Mouse (Mus musculus) embryonic stem cell, embryonic (primary cell): ENCODE data around the gene Gm21973.

Source experiments
- CTCF ChIA-PET, 4 experiments: fragments of 300-600 bp in 2 of 4; fragments of 350-600 bp in 2 of 4; sonication (Branson Sonifier 250); formaldehyde crosslinking; loops; one replicate each; lab custom pipeline; 2022; ENCODE audit warnings: inconsistent platforms in 2 of 4; lab: Charles Lee
- POLR2A ChIA-PET, 4 experiments: fragments of 300-600 bp in 2 of 4; fragments of 350-600 bp in 2 of 4; sonication (Branson Sonifier 250); formaldehyde crosslinking; loops; one replicate each; lab custom pipeline; 2022; ENCODE audit warnings: antibody characterized with exemption in 4 of 4, inconsistent platforms in 1 of 4; lab: Charles Lee

Gm21973 gene

DNA sequence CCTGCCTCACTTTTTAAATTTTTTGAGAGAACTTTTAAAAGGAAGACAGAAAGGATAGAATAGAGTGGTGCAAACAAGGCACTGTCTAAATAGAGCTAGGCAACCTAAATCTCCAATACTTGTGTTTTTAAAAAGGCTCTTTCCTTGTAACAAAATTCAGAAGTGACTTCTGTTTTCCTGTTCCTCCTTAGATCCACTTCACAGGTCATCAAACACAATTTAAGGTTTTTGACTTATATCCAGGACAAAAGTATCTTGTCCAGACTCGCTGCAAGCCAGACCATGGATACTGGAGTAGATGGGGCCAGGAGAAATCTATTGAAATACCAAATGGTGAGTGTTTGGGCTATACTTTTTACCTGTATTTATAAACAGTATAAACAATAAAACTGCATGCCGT is at the start of gene Gm21973:
Gene Gm21973, plus strand, starts transcription at position 301 of the 400 bp plus-strand sequence.
- POLR2A ChIA-PET = no interaction called here
- CTCF ChIA-PET = no interaction called here

DNA sequence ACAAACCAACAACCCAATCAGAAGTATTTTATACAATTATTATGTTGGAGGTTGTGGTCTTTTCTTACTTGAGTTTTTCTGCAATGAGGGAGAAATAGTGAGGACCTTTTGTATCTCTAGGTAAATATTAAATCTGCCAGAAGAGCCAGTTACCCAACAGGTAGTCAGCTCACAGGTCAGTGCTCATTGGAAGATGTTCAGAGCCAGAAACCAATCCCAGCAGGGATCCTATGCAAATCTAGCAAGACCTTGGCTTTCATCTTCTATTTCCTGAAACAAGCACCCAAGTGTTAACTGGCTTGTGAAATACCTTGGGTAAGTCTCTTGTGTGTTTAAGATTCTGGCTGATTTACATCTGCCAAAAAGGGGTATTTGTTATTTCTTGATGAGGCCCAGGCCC is 48.8 kb upstream of the Gm21973 start:
- ChIA-PET POLR2A (interaction anchor here in 1 of 4 experiments (1.0 kb wide), 1 partner anchor 8 kb away, joined by 3 read pairs; no protein-coding TSS in a partner anchor), CTCF (no interaction called here)

DNA sequence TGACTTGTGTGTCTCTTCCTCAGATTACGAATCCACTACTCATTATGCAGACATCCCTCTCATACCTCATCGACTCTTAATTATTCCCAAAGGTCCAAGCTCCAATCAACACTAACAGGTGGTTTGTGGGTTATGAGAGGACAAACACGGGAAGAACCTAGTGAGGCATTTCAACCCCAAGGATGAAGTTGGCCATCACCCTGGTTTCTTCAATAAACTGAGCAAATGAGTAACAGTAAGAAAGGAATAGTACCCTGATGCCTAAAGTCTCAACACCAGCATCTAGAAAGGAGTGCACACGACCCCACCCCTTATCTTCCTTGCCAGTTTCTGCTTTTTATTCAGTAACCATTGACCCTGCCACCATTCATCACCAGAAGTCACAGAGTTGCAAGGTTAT is 47.7 kb upstream of the Gm21973 start:
- CTCF ChIA-PET = no interaction called here
- POLR2A ChIA-PET = interaction anchor here in 2 of 4 experiments (0.6 to 1.0 kb wide), 2 partner anchors 9 to 11 kb away, joined by 3 read pairs; no protein-coding TSS in a partner anchor

DNA sequence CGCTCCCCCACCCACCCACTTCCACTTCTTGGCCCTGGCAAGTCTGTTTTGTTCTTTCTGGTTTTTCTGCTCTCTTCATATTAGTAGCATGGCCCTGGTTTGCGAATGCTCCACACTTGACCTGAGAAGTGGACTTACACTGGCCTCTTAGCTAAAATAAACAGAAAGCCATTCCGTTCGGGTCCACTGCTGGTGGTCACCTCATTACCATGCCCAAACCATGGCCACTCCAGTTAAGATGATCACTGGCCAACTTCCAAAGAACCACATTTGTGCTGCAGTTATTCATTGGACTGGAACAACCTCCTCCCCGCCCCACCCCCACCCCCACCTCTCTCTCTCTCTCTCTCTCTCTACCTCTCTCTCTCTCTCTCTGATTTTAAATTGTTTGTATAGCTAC is 43.6 kb upstream of the Gm21973 start:
- CTCF ChIA-PET = no interaction called here
- POLR2A ChIA-PET = no interaction called here

DNA sequence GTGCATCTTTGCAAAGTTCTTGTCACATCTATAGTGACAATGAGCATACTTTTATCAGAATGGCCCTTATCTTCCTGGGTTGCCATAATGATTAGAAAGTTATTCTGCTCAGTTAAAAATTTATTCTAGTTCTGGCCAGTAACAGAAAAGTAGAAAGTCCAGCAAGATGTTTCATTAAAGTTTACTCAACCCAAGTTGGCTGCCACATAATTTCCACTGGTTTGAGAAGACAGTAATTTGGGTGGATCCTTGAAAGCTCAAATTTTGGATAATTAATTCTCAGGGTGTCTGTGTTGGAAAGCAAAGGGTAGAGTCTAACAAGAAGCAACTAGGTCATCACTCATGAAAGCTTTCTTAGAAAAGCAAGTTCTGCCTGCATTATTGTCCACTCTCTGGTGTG is 41.5 kb upstream of the Gm21973 start:
- CTCF ChIA-PET = no interaction called here
- POLR2A ChIA-PET = no interaction called here

DNA sequence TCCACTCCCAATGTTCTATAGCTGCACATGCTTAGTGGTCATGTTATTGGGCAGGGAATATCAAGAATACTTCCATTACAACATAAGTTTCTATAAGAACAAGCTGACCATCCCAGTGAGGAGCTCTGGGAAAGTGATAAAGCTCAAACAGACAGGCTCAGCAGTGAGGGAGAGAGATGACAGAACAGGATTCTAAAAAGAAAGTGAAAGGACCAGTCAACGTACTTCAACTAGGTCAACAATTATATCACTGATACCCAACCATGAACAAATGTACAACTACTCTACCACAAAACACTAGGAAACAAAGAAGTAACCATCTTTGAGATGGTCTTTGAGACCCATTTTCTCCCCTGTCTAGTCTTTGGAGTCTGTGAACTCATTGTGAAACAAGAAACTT is 28.6 kb upstream of the Gm21973 start:
- CTCF ChIA-PET = no interaction called here
- POLR2A ChIA-PET = no interaction called here

- ChIA-PET CTCF (no interaction called here), POLR2A (no interaction called here)
These were observed 27.1 kb upstream of the Gm21973 start for GRCm38 (mm10) chr15:10298058-10298457.

GRCm38 (mm10) chr15:10299467-10299866 is 25.7 kb upstream of the Gm21973 start:
- ChIA-PET CTCF (no interaction called here), POLR2A (no interaction called here)

DNA sequence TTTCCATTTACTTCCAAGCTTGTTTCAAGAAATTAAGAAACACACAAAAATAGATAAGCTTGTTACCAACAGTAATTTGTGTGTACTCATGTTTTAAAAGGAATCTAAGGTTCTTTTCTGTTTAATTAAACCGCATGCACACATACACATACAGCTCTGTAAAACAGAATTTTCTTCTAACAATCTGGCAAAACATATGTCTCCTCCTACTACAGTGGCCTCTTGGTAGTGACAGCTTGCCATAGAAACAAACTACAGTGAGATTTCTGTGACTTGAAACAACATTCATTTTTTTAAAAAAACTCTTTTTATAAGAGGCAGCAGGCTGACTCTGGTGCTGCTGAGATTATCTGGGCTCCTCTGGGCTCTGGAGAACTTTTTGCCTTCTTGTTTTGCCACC is 18.7 kb upstream of the Gm21973 start:
- CTCF ChIA-PET = interaction anchor here in 1 of 4 experiments (0.6 kb wide), 1 partner anchor 22 kb away, joined by 3 read pairs; no protein-coding TSS in a partner anchor
- POLR2A ChIA-PET = no interaction called here

- POLR2A ChIA-PET = no interaction called here
- CTCF ChIA-PET = no interaction called here
These were observed 13.4 kb upstream of the Gm21973 start for GRCm38 (mm10) chr15:10311826-10312225.

DNA sequence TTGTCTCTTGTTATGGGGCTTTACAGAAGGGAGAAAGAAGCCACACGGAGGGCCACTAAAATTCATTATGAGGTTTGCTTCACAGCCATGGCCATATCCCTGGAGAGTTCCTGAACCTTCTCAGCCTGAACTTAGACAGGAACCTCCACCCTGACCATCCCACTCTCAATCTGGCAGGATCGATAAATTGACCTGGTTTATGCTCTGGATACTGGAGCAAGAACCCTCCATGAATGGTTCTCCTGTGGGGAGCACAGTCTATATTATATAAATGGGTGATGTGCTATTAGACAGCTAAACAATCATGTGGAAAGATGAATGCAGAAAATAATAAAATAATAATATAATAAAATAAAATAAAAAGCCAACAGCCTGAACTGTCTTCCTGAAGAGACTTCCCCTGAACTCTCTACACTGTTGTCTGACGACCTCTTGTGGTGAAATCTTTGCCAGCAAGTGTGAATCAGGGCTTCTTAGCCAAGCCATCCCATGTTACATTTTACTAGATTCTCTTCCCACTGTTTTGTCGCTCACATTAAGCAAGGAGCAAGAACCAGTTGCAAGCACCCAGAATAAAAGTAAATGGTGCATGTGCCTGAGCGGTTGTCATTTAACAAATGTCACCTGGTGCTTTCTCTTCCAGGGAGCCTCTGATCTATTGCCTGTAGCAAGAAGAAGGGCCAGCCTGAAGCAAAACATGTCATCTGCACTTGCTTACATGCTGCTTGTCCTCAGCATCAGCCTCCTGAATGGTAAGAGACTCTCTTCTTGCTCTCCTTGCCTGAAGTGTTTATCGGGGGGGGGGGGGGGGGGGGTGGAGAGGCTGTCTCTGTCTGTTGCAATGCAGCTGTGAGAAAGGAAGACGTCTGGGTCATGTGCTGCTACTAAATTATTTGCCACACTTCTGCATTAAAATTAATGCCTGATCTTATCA is 11.4 kb upstream of the Gm21973 start:
- POLR2A ChIA-PET = no interaction called here

GRCm38 (mm10) chr15:10330626-10331025 is 5.4 kb downstream of the Gm21973 start:
- CTCF ChIA-PET = no interaction called here
- POLR2A ChIA-PET = no interaction called here

More for the DNA sequence above, 11.4 kb upstream of the Gm21973 start:
- CTCF ChIA-PET = interaction anchor here in 2 of 4 experiments (0.7 to 0.8 kb wide), 2 partner anchors 19 to 1190 kb away, joined by 3 to 5 read pairs; no protein-coding TSS in a partner anchor

GRCm38 (mm10) chr15:10332566-10332965 is 7.4 kb downstream of the Gm21973 start:
- ChIA-PET CTCF (interaction anchor here in 1 of 4 experiments (0.6 kb wide), 1 partner anchor 18 kb away, joined by 5 read pairs; no protein-coding TSS in a partner anchor), POLR2A (no interaction called here)

GRCm38 (mm10) chr15:10338606-10339005 is 13.4 kb downstream of the Gm21973 start:
- CTCF ChIA-PET = no interaction called here

GRCm38 (mm10) chr15:10347044-10347443 is 21.9 kb downstream of the Gm21973 start:
- POLR2A ChIA-PET = no interaction called here
- CTCF ChIA-PET = no interaction called here

More at GRCm38 (mm10) chr15:10338606-10339005, 13.4 kb downstream of the Gm21973 start:
- POLR2A ChIA-PET = no interaction called here

- CTCF ChIA-PET = no interaction called here
- POLR2A ChIA-PET = no interaction called here
These were observed 33.1 kb downstream of the Gm21973 start, which contains the start of gene Agxt2 for GRCm38 (mm10) chr15:10358039-10358948. Agxt2 (plus strand) TSS chr15:10358532.

- POLR2A ChIA-PET = no interaction called here
- CTCF ChIA-PET = interaction anchor here in 1 of 4 experiments (0.5 kb wide), 1 partner anchor 1558 kb away, joined by 6 read pairs; no protein-coding TSS in a partner anchor
These were observed 41.2 kb downstream of the Gm21973 start for GRCm38 (mm10) chr15:10366331-10366730.

DNA sequence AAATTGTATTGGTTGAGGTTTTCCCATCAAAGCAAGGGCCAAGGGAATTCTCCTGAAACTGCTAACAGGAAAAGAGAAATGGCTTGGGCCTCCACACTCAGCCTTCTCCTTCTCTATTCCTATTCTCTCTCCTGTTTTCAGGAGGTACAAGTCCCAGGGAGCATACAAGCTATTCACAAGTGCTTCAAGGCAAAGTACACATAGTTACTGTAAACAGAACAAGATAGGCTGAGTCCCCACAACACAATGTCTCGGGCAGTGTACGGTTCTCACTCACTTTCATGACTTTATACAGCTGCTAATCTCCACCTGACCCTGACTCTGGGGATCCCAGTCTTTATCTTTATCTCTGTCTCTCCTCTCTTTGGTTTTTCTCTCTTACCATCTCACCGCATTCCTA is 50.2 kb downstream of the Gm21973 start:
- ChIA-PET POLR2A (no interaction called here), CTCF (no interaction called here)

- ChIA-PET POLR2A (interaction anchor here in 2 of 4 experiments (0.5 to 0.6 kb wide), 2 partner anchors 37 to 136 kb away, joined by 3 read pairs; no protein-coding TSS in a partner anchor), CTCF (no interaction called here)
These were observed 53.3 kb downstream of the Gm21973 start for GRCm38 (mm10) chr15:10378338-10378959.
